ENCODE assay signal across 19 mouse cellular contexts in the genomic region with DNA sequence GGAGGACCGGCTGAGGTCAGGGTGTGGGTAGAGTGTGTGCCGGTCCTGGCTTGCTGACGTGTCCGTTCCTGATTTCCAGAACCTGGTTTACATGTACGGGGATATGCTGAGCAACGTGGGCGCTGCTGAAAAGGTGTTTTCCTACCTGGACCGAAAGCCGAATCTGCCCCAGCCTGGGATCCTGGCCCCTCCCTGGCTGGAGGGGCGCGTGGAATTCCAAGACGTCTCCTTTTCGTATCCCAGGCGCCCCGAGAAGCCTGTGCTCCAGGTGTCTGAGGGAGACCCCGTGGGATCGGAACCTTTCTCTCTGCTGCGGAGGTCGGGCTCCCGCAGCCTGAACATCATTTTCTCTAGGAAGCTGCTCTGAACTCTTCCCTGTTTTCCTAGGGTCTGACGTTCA. TPM values are rescaled to one million over a fixed set of nuclear protein-coding genes. Genes with fewer than 3 reads are reported as not detected.
A peak's percentile ranks its signal among the peaks of the same experiment; 100 is the strongest.
DNase-seq lines count a peak whose midpoint lies in the region; ATAC-seq and TF ChIP-seq lines count a peak whose summit lies in the region.
"Had no signal": no experiment of that assay in that cellular context is flagged by ENCODE, and none has a peak within 500 bp of the region (broad histone marks: within the 10 kb centered on the region; RNA-seq: fewer than 3 reads in every experiment).

No protein-coding gene starts in this region.

- no peak overlapping the region for H3K4me2 ChIP-seq in heart, embryonic 11.5 days
- peak overlapping the region; percentile 40 for H3K4me2 ChIP-seq in midbrain, embryonic 16.5 days (ENCODE audit: low read length)
- H3K4me2 ChIP-seq in midbrain, embryonic 11.5 days = no peak overlapping the region
- H3K4me2 ChIP-seq in intestine, postnatal 0 days (replicated peaks; ENCODE audit: low read depth) = no peak overlapping the region
- H3K4me2 ChIP-seq: liver, embryonic 12.5 days; lung, embryonic 14.5 days; neural tube, embryonic 13.5 days had no signal

- no peak overlapping the region for H3K4me3 ChIP-seq in heart, embryonic 11.5 days (ENCODE audit: low read depth, low read length)
- no peak overlapping the region for H3K4me3 ChIP-seq in midbrain, embryonic 16.5 days (ENCODE audit: low read depth, low read length)
- no peak overlapping the region for H3K4me3 ChIP-seq in midbrain, embryonic 11.5 days (ENCODE audit: low read depth, low read length)
- no peak overlapping the region for H3K4me3 ChIP-seq in intestine, postnatal 0 days (ENCODE audit: low read depth, low read length)
- H3K4me3 ChIP-seq: liver, embryonic 12.5 days; neural tube, embryonic 13.5 days had no signal

- DNase-seq in heart, adult 11 months = peak; percentile 76
- DNase-seq in midbrain, embryonic 11.5 days (ENCODE audit: low spot score, missing footprints) = no peak
- DNase-seq in thymus, postnatal 4 days = peak; percentile 11
- DNase-seq in thymus, postnatal 0 days (ENCODE audit: low spot score) = no peak
- DNase-seq in heart, adult 8-10 months (ENCODE audit: low spot score) = no peak
- DNase-seq: adrenal gland, adult 2 months; cerebellum, adult 11 months; cerebellum, postnatal 14 days; forebrain, postnatal 0 days; heart, postnatal 4 days; kidney, adult 2 months; lung, embryonic 14.5 days had no signal

- H3K27ac ChIP-seq in heart, embryonic 11.5 days (ENCODE audit: low read depth, low read length) = no peak overlapping the region
- H3K27ac ChIP-seq in midbrain, embryonic 16.5 days (ENCODE audit: low read length) = no peak overlapping the region
- H3K27ac ChIP-seq in midbrain, embryonic 11.5 days (ENCODE audit: low read depth, low read length) = no peak overlapping the region
- H3K27ac ChIP-seq in intestine, postnatal 0 days (ENCODE audit: low read depth, low read length) = no peak overlapping the region
- H3K27ac ChIP-seq: liver, embryonic 12.5 days; macrophage; neural tube, embryonic 13.5 days had no signal

- TF ChIP-seq CTCF in intestine, postnatal 0 days (IDR thresholded peaks at IDR 0.05; ENCODE audit: low read depth) = no peak

- H3K36me3 ChIP-seq in heart, embryonic 11.5 days (ENCODE audit: control insufficient read depth, insufficient read depth, low read length) = no peaks in the 10 kb centered on the region
- no peaks in the 10 kb centered on the region for H3K36me3 ChIP-seq in midbrain, embryonic 16.5 days (ENCODE audit: control insufficient read depth, insufficient read depth, low read length)
- no peaks in the 10 kb centered on the region for H3K36me3 ChIP-seq in midbrain, embryonic 11.5 days (ENCODE audit: control insufficient read depth, insufficient read depth, low read length)
- no peaks in the 10 kb centered on the region for H3K36me3 ChIP-seq in intestine, postnatal 0 days (ENCODE audit: control insufficient read depth, insufficient read depth)
- H3K36me3 ChIP-seq: liver, embryonic 12.5 days; neural tube, embryonic 13.5 days had no signal

- 46% methylated on average over 21 of the region's 21 CpGs for WGBS in heart, embryonic 11.5 days (ENCODE audit: insufficient replicate concordance)
- 39% methylated on average over 21 of the region's 21 CpGs for WGBS in midbrain, embryonic 16.5 days
- WGBS in midbrain, embryonic 11.5 days = 36% methylated on average over 21 of the region's 21 CpGs
- WGBS in intestine, postnatal 0 days = 49% methylated on average over 21 of the region's 21 CpGs

- no peak for ATAC-seq in heart, embryonic 11.5 days (replicated peaks; ENCODE audit: insufficient number of reproducible peaks, low FRiP score, low TSS enrichment)
- ATAC-seq in midbrain, embryonic 16.5 days = no peak
- no peak for ATAC-seq in midbrain, embryonic 11.5 days (ENCODE audit: low FRiP score)
- ATAC-seq in intestine, postnatal 0 days = no peak
- ATAC-seq: forebrain, postnatal 0 days; liver, embryonic 12.5 days had no signal

- H3K9ac ChIP-seq in heart, embryonic 11.5 days (ENCODE audit: low read depth, low read length) = no peak overlapping the region
- H3K9ac ChIP-seq in midbrain, embryonic 16.5 days (ENCODE audit: low read depth, low read length) = no peak overlapping the region
- no peak overlapping the region for H3K9ac ChIP-seq in midbrain, embryonic 11.5 days (ENCODE audit: low read length)
- no peak overlapping the region for H3K9ac ChIP-seq in intestine, postnatal 0 days (ENCODE audit: low read depth, low read length)
- H3K9ac ChIP-seq: forebrain, postnatal 0 days; liver, embryonic 12.5 days; lung, embryonic 14.5 days; neural tube, embryonic 13.5 days had no signal

- H3K4me1 ChIP-seq in heart, embryonic 11.5 days (ENCODE audit: control insufficient read depth, insufficient read depth, low read length) = no peaks in the 10 kb centered on the region
- H3K4me1 ChIP-seq in midbrain, embryonic 16.5 days (ENCODE audit: control insufficient read depth, insufficient read depth, low read length) = no peaks in the 10 kb centered on the region
- H3K4me1 ChIP-seq in midbrain, embryonic 11.5 days (ENCODE audit: control insufficient read depth, insufficient read depth, low read length) = no peaks in the 10 kb centered on the region
- H3K4me1 ChIP-seq in intestine, postnatal 0 days (replicated peaks; ENCODE audit: control insufficient read depth, insufficient read depth, low read length) = no peaks in the 10 kb centered on the region
- H3K4me1 ChIP-seq: neural tube, embryonic 13.5 days had no signal

- H3K9me3 ChIP-seq in heart, embryonic 11.5 days (replicated peaks; ENCODE audit: control insufficient read depth, low read length) = peaks cover under 1% of the 10 kb centered on the region; the same call in 1 of the 2 replicates
- H3K9me3 ChIP-seq in midbrain, embryonic 16.5 days (replicated peaks; ENCODE audit: control insufficient read depth, low read length, poor library complexity, severe bottlenecking) = no peaks in the 10 kb centered on the region
- H3K9me3 ChIP-seq in midbrain, embryonic 11.5 days (ENCODE audit: control insufficient read depth, low read length) = no peaks in the 10 kb centered on the region; the same call in 1 of the 2 replicates
- H3K9me3 ChIP-seq in intestine, postnatal 0 days (ENCODE audit: control insufficient read depth) = no peaks in the 10 kb centered on the region
- H3K9me3 ChIP-seq: liver, embryonic 12.5 days; neural tube, embryonic 13.5 days had no signal

- H3K27me3 ChIP-seq in heart, embryonic 11.5 days (ENCODE audit: control insufficient read depth, insufficient read depth, low read length) = peaks cover 53% of the 10 kb centered on the region
- peaks cover 29% of the 10 kb centered on the region for H3K27me3 ChIP-seq in midbrain, embryonic 16.5 days (ENCODE audit: control insufficient read depth, insufficient read depth, low read depth, low read length)
- H3K27me3 ChIP-seq in midbrain, embryonic 11.5 days (ENCODE audit: control insufficient read depth, insufficient read depth, low read length) = peaks cover 16% of the 10 kb centered on the region
- H3K27me3 ChIP-seq in intestine, postnatal 0 days (replicated peaks; ENCODE audit: control insufficient read depth, insufficient read depth, low read length) = 0 out of 2 replicates have a peak, but pooled peaks cover 8% of the 10 kb centered on the region

RNA-seq across cellular contexts. Expression of gene Tap2, which starts 10.6 kb away (rescaled TPM):
- polyA plus RNA-seq in heart, embryonic 11.5 days (2014; fragmentation: Nextera tagmentation; extraction: Ambion mirVana) = 0.44 and 1.4 TPM in 2 replicates
- 1.5 and 2.3 TPM in 2 replicates for polyA plus RNA-seq in midbrain, embryonic 16.5 days (2015; fragmentation: Nextera tagmentation; extraction: Ambion mirVana)
- polyA plus RNA-seq in midbrain, embryonic 11.5 days (2014; fragmentation: Nextera tagmentation; extraction: Ambion mirVana) = 0.27 and 0.63 TPM in 2 replicates
- 140 and 153 TPM in 2 replicates for polyA plus RNA-seq in thymus, postnatal 0 days (2015; fragmentation: Nextera tagmentation; extraction: Ambion mirVana)
- polyA plus RNA-seq in intestine, postnatal 0 days (2015; fragmentation: Nextera tagmentation; extraction: Ambion mirVana) = 11.2 and 13.0 TPM in 2 replicates
- 10 to 100 TPM; 21.4 to 25.3 (median 24.6) TPM for total RNA-seq in heart, adult 8-10 months (2022)

RNA-seq across cellular contexts. Expression of gene Psmb8, which starts 16.4 kb away (rescaled TPM):
- polyA plus RNA-seq in heart, embryonic 11.5 days (2014; fragmentation: Nextera tagmentation; extraction: Ambion mirVana) = 1.5 and 2.5 TPM in 2 replicates
- polyA plus RNA-seq in midbrain, embryonic 16.5 days (2015; fragmentation: Nextera tagmentation; extraction: Ambion mirVana) = 2.2 and 2.8 TPM in 2 replicates
- polyA plus RNA-seq in midbrain, embryonic 11.5 days (2014; fragmentation: Nextera tagmentation; extraction: Ambion mirVana) = 1.8 and 2.1 TPM in 2 replicates
- polyA plus RNA-seq in thymus, postnatal 0 days (2015; fragmentation: Nextera tagmentation; extraction: Ambion mirVana) = 875 and 899 TPM in 2 replicates
- polyA plus RNA-seq in intestine, postnatal 0 days (2015; fragmentation: Nextera tagmentation; extraction: Ambion mirVana) = 82.4 and 86.4 TPM in 2 replicates
- 10 to 100 TPM; 10.7 to 15.1 (median 12.8) TPM for total RNA-seq in heart, adult 8-10 months (2022)

RNA-seq across cellular contexts. Expression of gene H2-Ob, which starts 24.8 kb away (rescaled TPM):
- polyA plus RNA-seq in heart, embryonic 11.5 days (2014; fragmentation: Nextera tagmentation; extraction: Ambion mirVana) = not detected in 2 replicates
- polyA plus RNA-seq in midbrain, embryonic 16.5 days (2015; fragmentation: Nextera tagmentation; extraction: Ambion mirVana) = 0.40 TPM in 1 of 2 replicates, not detected in the other
- not detected in 2 replicates for polyA plus RNA-seq in midbrain, embryonic 11.5 days (2014; fragmentation: Nextera tagmentation; extraction: Ambion mirVana)
- polyA plus RNA-seq in thymus, postnatal 0 days (2015; fragmentation: Nextera tagmentation; extraction: Ambion mirVana) = 2.6 and 2.8 TPM in 2 replicates
- 0.17 and 0.30 TPM in 2 replicates for polyA plus RNA-seq in intestine, postnatal 0 days (2015; fragmentation: Nextera tagmentation; extraction: Ambion mirVana)
- 1 to 10 TPM in 1 of 4 experiments, under 1 TPM in 3; 0.41 to 1.5 (median 0.51) TPM for total RNA-seq in heart, adult 8-10 months (2022)
- polyA plus RNA-seq: heart, embryonic 14.5 days; lung, embryonic 14.5 days; neural tube, embryonic 13.5 days had no signal

RNA-seq across cellular contexts. Expression of gene Psmb9, which starts 26.4 kb away (rescaled TPM):
- 0.42 and 0.59 TPM in 2 replicates for polyA plus RNA-seq in heart, embryonic 11.5 days (2014; fragmentation: Nextera tagmentation; extraction: Ambion mirVana)
- 1.1 and 1.7 TPM in 2 replicates for polyA plus RNA-seq in midbrain, embryonic 16.5 days (2015; fragmentation: Nextera tagmentation; extraction: Ambion mirVana)
- 1.0 and 1.3 TPM in 2 replicates for polyA plus RNA-seq in midbrain, embryonic 11.5 days (2014; fragmentation: Nextera tagmentation; extraction: Ambion mirVana)
- 251 and 261 TPM in 2 replicates for polyA plus RNA-seq in thymus, postnatal 0 days (2015; fragmentation: Nextera tagmentation; extraction: Ambion mirVana)
- 36.8 and 37.7 TPM in 2 replicates for polyA plus RNA-seq in intestine, postnatal 0 days (2015; fragmentation: Nextera tagmentation; extraction: Ambion mirVana)
- total RNA-seq in heart, adult 8-10 months (2022) = 10 to 100 TPM in 2 of 4 experiments, 1 to 10 TPM in 2; 6.9 to 12.9 (median 8.7) TPM

RNA-seq across cellular contexts. Expression of gene Tap1, which starts 26.6 kb away (rescaled TPM):
- polyA plus RNA-seq in heart, embryonic 11.5 days (2014; fragmentation: Nextera tagmentation; extraction: Ambion mirVana) = 0.63 and 0.86 TPM in 2 replicates
- 2.4 and 4.5 TPM in 2 replicates for polyA plus RNA-seq in midbrain, embryonic 16.5 days (2015; fragmentation: Nextera tagmentation; extraction: Ambion mirVana)
- 0.77 and 1.7 TPM in 2 replicates for polyA plus RNA-seq in midbrain, embryonic 11.5 days (2014; fragmentation: Nextera tagmentation; extraction: Ambion mirVana)
- polyA plus RNA-seq in thymus, postnatal 0 days (2015; fragmentation: Nextera tagmentation; extraction: Ambion mirVana) = 81.6 and 87.3 TPM in 2 replicates
- 14.1 and 15.0 TPM in 2 replicates for polyA plus RNA-seq in intestine, postnatal 0 days (2015; fragmentation: Nextera tagmentation; extraction: Ambion mirVana)
- 1 to 10 TPM; 4.4 to 5.6 (median 4.7) TPM for total RNA-seq in heart, adult 8-10 months (2022)

Comparison
In these comparisons a context has a peak if more than half of its experiments do, and no peak if none do; other contexts are left out.
1. DNase-seq: peak in heart, adult 11 months (single experiment) and thymus, postnatal 4 days (single experiment); none in midbrain, embryonic 11.5 days (single experiment), thymus, postnatal 0 days (single experiment) and heart, adult 8-10 months (single experiment).
2. RNA of gene Tap2, which starts 10.6 kb away (polyA plus RNA-seq): 140 to 153 TPM in thymus, postnatal 0 days; 11.2 to 13.0 TPM in intestine, postnatal 0 days, 1.5 to 2.3 TPM in midbrain, embryonic 16.5 days, 0.44 to 1.4 TPM in heart, embryonic 11.5 days and 0.27 to 0.63 TPM in midbrain, embryonic 11.5 days; every median in the first group is over 10 times any median in the second.
3. RNA of gene Psmb8, which starts 16.4 kb away (polyA plus RNA-seq): 875 to 899 TPM in thymus, postnatal 0 days and 82.4 to 86.4 TPM in intestine, postnatal 0 days; 2.2 to 2.8 TPM in midbrain, embryonic 16.5 days, 1.8 to 2.1 TPM in midbrain, embryonic 11.5 days and 1.5 to 2.5 TPM in heart, embryonic 11.5 days; every median in the first group is over 10 times any median in the second.